19 mouse cellular contexts compared by ENCODE assay signal in the genomic region with DNA sequence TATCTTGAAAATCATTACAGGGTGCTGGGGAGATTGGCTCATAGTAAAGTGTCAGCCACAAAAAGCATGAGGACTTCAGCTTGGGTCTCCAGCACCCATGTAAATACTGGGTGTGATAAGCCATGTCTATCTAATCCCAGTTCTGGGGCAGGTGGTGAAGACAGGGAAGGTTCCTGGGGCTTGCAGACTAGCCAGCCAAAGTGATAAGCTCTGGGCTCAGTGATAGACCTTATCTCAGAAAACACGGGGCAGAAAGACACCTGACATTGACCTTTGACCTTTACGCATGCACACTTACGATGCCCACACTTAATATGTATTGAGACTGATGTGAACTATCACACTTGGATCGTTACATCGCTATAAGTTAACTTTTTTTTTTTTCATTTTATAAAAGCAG. TPM values are rescaled to one million over a fixed set of nuclear protein-coding genes. Genes with fewer than 3 reads are reported as not detected.
DNase-seq lines count a peak whose midpoint lies in the region; ATAC-seq and TF ChIP-seq lines count a peak whose summit lies in the region.
"Had no signal": no experiment of that assay in that cellular context is flagged by ENCODE, and none has a peak within 500 bp of the region (broad histone marks: within the 10 kb centered on the region; RNA-seq: fewer than 3 reads in every experiment).

No protein-coding gene starts in this region.

- 65% methylated on average over 5 of the region's 5 CpGs for WGBS in liver, embryonic 11.5 days
- 49% methylated on average over 5 of the region's 5 CpGs for WGBS in liver, embryonic 15.5 days (ENCODE audit: insufficient replicate concordance)
- 94% methylated on average over 5 of the region's 5 CpGs for WGBS in midbrain, postnatal 0 days

- H3K4me1 ChIP-seq in liver, embryonic 11.5 days (replicated peaks; ENCODE audit: control insufficient read depth, insufficient read depth, low read length): peaks cover 20% of the 10 kb centered on the region
- H3K4me1 ChIP-seq in liver, embryonic 15.5 days (replicated peaks): peaks cover 33% of the 10 kb centered on the region
- H3K4me1 ChIP-seq in midbrain, postnatal 0 days (ENCODE audit: insufficient read depth, low read length): peaks cover 5% of the 10 kb centered on the region; the same call in 1 of the 2 replicates

- no peaks in the 10 kb centered on the region for H3K27me3 ChIP-seq in liver, embryonic 11.5 days (replicated peaks; ENCODE audit: control insufficient read depth, insufficient read depth, low read length)
- no peaks in the 10 kb centered on the region for H3K27me3 ChIP-seq in liver, embryonic 15.5 days
- H3K27me3 ChIP-seq in midbrain, postnatal 0 days (ENCODE audit: insufficient read depth, low read length): no peaks in the 10 kb centered on the region
- H3K27me3 ChIP-seq: embryonic facial prominence, embryonic 15.5 days; forebrain, embryonic 15.5 days; heart, embryonic 12.5 days; hindbrain, embryonic 15.5 days had no signal

- no peak overlapping the region for H3K4me2 ChIP-seq in liver, embryonic 11.5 days
- H3K4me2 ChIP-seq in liver, embryonic 15.5 days: no peak overlapping the region
- no peak overlapping the region for H3K4me2 ChIP-seq in midbrain, postnatal 0 days (ENCODE audit: low read depth, low read length, poor library complexity, severe bottlenecking)
- H3K4me2 ChIP-seq: embryonic facial prominence, embryonic 15.5 days; forebrain, embryonic 15.5 days; heart, embryonic 12.5 days; hindbrain, embryonic 15.5 days had no signal

- no peak overlapping the region for H3K27ac ChIP-seq in liver, embryonic 11.5 days (ENCODE audit: low read depth, low read length)
- no peak overlapping the region for H3K27ac ChIP-seq in liver, embryonic 15.5 days (replicated peaks)
- H3K27ac ChIP-seq in midbrain, postnatal 0 days (ENCODE audit: low read depth, low read length): no peak overlapping the region
- H3K27ac ChIP-seq: embryonic facial prominence, embryonic 15.5 days; forebrain, embryonic 15.5 days; heart, adult 2 months; hindbrain, embryonic 10.5 days; hindbrain, embryonic 15.5 days had no signal

- ATAC-seq in liver, embryonic 11.5 days (replicated peaks; ENCODE audit: low FRiP score): peak; percentile 74
- 0 out of 2 replicates have a peak, but pooled peaks have one; percentile 42 for ATAC-seq in liver, embryonic 15.5 days (ENCODE audit: insufficient read depth)
- ATAC-seq in midbrain, postnatal 0 days (ENCODE audit: low FRiP score): no peak
- ATAC-seq: forebrain, embryonic 15.5 days had no signal

- no peaks in the 10 kb centered on the region for H3K9me3 ChIP-seq in liver, embryonic 11.5 days (ENCODE audit: control insufficient read depth, low read length)
- no peaks in the 10 kb centered on the region for H3K9me3 ChIP-seq in liver, embryonic 15.5 days (replicated peaks)
- no peaks in the 10 kb centered on the region for H3K9me3 ChIP-seq in midbrain, postnatal 0 days (ENCODE audit: low read length)
- H3K9me3 ChIP-seq: embryonic facial prominence, embryonic 15.5 days; forebrain, embryonic 15.5 days; heart, embryonic 12.5 days; hindbrain, embryonic 10.5 days; hindbrain, embryonic 15.5 days had no signal

- TF ChIP-seq CTCF in midbrain, postnatal 0 days (IDR thresholded peaks at IDR 0.05): no peak

- no peak overlapping the region for H3K9ac ChIP-seq in liver, embryonic 11.5 days (ENCODE audit: low read depth, low read length)
- H3K9ac ChIP-seq in liver, embryonic 15.5 days: no peak overlapping the region
- H3K9ac ChIP-seq in midbrain, postnatal 0 days (replicated peaks; ENCODE audit: low read length, poor library complexity, severe bottlenecking): no peak overlapping the region
- H3K9ac ChIP-seq: embryonic facial prominence, embryonic 15.5 days; forebrain, embryonic 15.5 days; heart, embryonic 12.5 days; hindbrain, embryonic 15.5 days had no signal

- no peak overlapping the region for H3K4me3 ChIP-seq in liver, embryonic 11.5 days (ENCODE audit: low read depth, low read length)
- no peak overlapping the region for H3K4me3 ChIP-seq in liver, embryonic 15.5 days (replicated peaks)
- H3K4me3 ChIP-seq in midbrain, postnatal 0 days (ENCODE audit: low read depth, low read length): no peak overlapping the region
- H3K4me3 ChIP-seq: embryonic facial prominence, embryonic 15.5 days; erythroblast, embryonic 14.5 days; forebrain, embryonic 15.5 days; heart, adult 2 months; heart, embryonic 12.5 days; hindbrain, embryonic 10.5 days; hindbrain, embryonic 15.5 days had no signal

- H3K36me3 ChIP-seq in liver, embryonic 11.5 days (ENCODE audit: control insufficient read depth, insufficient read depth, low read length): no peaks in the 10 kb centered on the region
- H3K36me3 ChIP-seq in liver, embryonic 15.5 days (replicated peaks): 0 out of 2 replicates have a peak, but pooled peaks cover under 1% of the 10 kb centered on the region
- H3K36me3 ChIP-seq in midbrain, postnatal 0 days (ENCODE audit: insufficient read depth, low read length): no peaks in the 10 kb centered on the region
- H3K36me3 ChIP-seq: embryonic facial prominence, embryonic 15.5 days; forebrain, embryonic 15.5 days; hindbrain, embryonic 15.5 days had no signal

- peak; percentile 52 for DNase-seq in heart, adult 11 months
- DNase-seq in heart, adult 9 months (ENCODE audit: low spot score in 2 of 2): no peak
- DNase-seq in liver, embryonic 11.5 days (ENCODE audit: low spot score): no peak
- DNase-seq in left cerebral cortex, adult 18-20 months (ENCODE audit: low spot score in 2 of 2): no peak
- no peak for DNase-seq in B cell, adult 2 months
- DNase-seq in midbrain, postnatal 0 days (ENCODE audit: low spot score): no peak
- DNase-seq: adrenal gland, adult 2 months; adrenal gland, postnatal 25 days; cerebellum, adult 8-10 months; cerebellum, postnatal 14 days; embryo, embryonic 11 days; heart, adult 2 months had no signal

RNA-seq across cellular contexts. Expression of a gene that starts 31.2 kb away (rescaled TPM):
- 4.6 and 6.5 TPM in 2 replicates for polyA plus RNA-seq in liver, embryonic 11.5 days (2014; fragmentation: Nextera tagmentation; extraction: Ambion mirVana)
- polyA plus RNA-seq in liver, embryonic 15.5 days (2015; fragmentation: Nextera tagmentation; extraction: Ambion mirVana): 2.4 and 3.0 TPM in 2 replicates
- total RNA-seq in left cerebral cortex, adult 18-20 months (2021): 10 to 100 TPM; 13.5 to 13.8 TPM
- total RNA-seq in midbrain, postnatal 0 days (2014; rRNA removed): 5.9 and 12.1 TPM in 2 replicates
- polyA plus RNA-seq in midbrain, postnatal 0 days (2015; fragmentation: Nextera tagmentation; extraction: Ambion mirVana): 25.5 and 27.4 TPM in 2 replicates

RNA-seq across cellular contexts. Expression of a gene that starts 31.6 kb away (rescaled TPM):
- polyA plus RNA-seq in liver, embryonic 11.5 days (2014; fragmentation: Nextera tagmentation; extraction: Ambion mirVana): 3.1 and 3.4 TPM in 2 replicates
- 1.6 and 2.1 TPM in 2 replicates for polyA plus RNA-seq in liver, embryonic 15.5 days (2015; fragmentation: Nextera tagmentation; extraction: Ambion mirVana)
- 10 to 100 TPM; 30.9 to 31.3 TPM for total RNA-seq in left cerebral cortex, adult 18-20 months (2021)
- total RNA-seq in midbrain, postnatal 0 days (2014; rRNA removed): 14.5 and 14.6 TPM in 2 replicates
- polyA plus RNA-seq in midbrain, postnatal 0 days (2015; fragmentation: Nextera tagmentation; extraction: Ambion mirVana): 9.6 and 10.0 TPM in 2 replicates
